Comparison of ENCODE assay signal across 10 mouse cellular contexts in the genomic region with DNA sequence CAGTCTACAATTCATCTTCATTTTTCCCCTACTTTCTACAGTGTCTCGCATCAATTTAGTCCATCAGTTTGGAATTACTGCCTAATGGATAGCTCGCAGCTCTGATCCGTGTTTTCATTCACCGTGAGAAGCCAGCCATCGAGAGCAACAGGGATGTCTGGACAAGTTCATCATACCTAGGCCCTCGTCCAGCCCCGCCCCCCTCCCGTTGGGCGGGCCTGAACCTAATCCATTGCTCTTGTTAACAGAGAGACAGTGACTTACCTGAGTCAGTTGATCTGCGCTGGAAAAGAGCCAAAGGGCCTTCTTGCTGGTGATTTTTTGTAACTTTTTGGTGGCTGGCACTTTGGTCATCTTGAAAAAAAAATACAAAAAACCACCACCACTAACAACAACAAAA. TPM values are rescaled to one million over a fixed set of nuclear protein-coding genes. Genes with fewer than 3 reads are reported as not detected.
DNase-seq lines count a peak whose midpoint lies in the region; ATAC-seq and TF ChIP-seq lines count a peak whose summit lies in the region.
"Had no signal": no experiment of that assay in that cellular context is flagged by ENCODE, and none has a peak within 500 bp of the region (broad histone marks: within the 10 kb centered on the region; RNA-seq: fewer than 3 reads in every experiment).

No protein-coding gene starts in this region.

- no peak overlapping the region for H3K4me3 ChIP-seq in heart, embryonic 13.5 days
- H3K4me3 ChIP-seq in neural tube, embryonic 12.5 days = no peak overlapping the region
- no peak overlapping the region for H3K4me3 ChIP-seq in midbrain, embryonic 11.5 days (ENCODE audit: low read depth, low read length)
- no peak overlapping the region for H3K4me3 ChIP-seq in stomach, postnatal 0 days (ENCODE audit: low read depth, low read length)

- no peaks in the 10 kb centered on the region for H3K36me3 ChIP-seq in heart, embryonic 13.5 days
- no peaks in the 10 kb centered on the region for H3K36me3 ChIP-seq in neural tube, embryonic 12.5 days
- H3K36me3 ChIP-seq in midbrain, embryonic 11.5 days (ENCODE audit: control insufficient read depth, insufficient read depth, low read length) = no peaks in the 10 kb centered on the region
- no peaks in the 10 kb centered on the region for H3K36me3 ChIP-seq in stomach, postnatal 0 days (ENCODE audit: control insufficient read depth, insufficient read depth, low read length)
- H3K36me3 ChIP-seq: lung, embryonic 15.5 days had no signal

- 54% methylated on average over 10 of the region's 10 CpGs for WGBS in heart, embryonic 13.5 days
- WGBS in neural tube, embryonic 12.5 days = 45% methylated on average over 10 of the region's 10 CpGs
- 37% methylated on average over 10 of the region's 10 CpGs for WGBS in midbrain, embryonic 11.5 days
- 42% methylated on average over 10 of the region's 10 CpGs for WGBS in stomach, postnatal 0 days

- H3K4me1 ChIP-seq in heart, embryonic 13.5 days = peaks cover 27% of the 10 kb centered on the region
- H3K4me1 ChIP-seq in neural tube, embryonic 12.5 days = peaks cover 22% of the 10 kb centered on the region
- H3K4me1 ChIP-seq in midbrain, embryonic 11.5 days (ENCODE audit: control insufficient read depth, insufficient read depth, low read length) = peaks cover 22% of the 10 kb centered on the region
- H3K4me1 ChIP-seq in stomach, postnatal 0 days (replicated peaks; ENCODE audit: control insufficient read depth, insufficient read depth) = peaks cover 3% of the 10 kb centered on the region; the same call in 1 of the 2 replicates

- H3K27me3 ChIP-seq in heart, embryonic 13.5 days (replicated peaks) = no peaks in the 10 kb centered on the region
- no peaks in the 10 kb centered on the region for H3K27me3 ChIP-seq in neural tube, embryonic 12.5 days (replicated peaks)
- H3K27me3 ChIP-seq in midbrain, embryonic 11.5 days (ENCODE audit: control insufficient read depth, insufficient read depth, low read length) = no peaks in the 10 kb centered on the region
- H3K27me3 ChIP-seq in stomach, postnatal 0 days (ENCODE audit: control insufficient read depth, insufficient read depth, low read length) = no peaks in the 10 kb centered on the region
- H3K27me3 ChIP-seq: lung, embryonic 15.5 days had no signal

- ATAC-seq in heart, embryonic 13.5 days (ENCODE audit: extremely low read depth, insufficient number of reproducible peaks, low FRiP score, low TSS enrichment) = no peak
- no peak for ATAC-seq in neural tube, embryonic 12.5 days (ENCODE audit: low FRiP score, low read depth)
- ATAC-seq in midbrain, embryonic 11.5 days (ENCODE audit: low FRiP score) = no peak
- ATAC-seq in stomach, postnatal 0 days (ENCODE audit: low FRiP score, low TSS enrichment) = no peak
- ATAC-seq: inflammation-experienced regulatory T-cells, adult 6 months had no signal

- H3K4me2 ChIP-seq in heart, embryonic 13.5 days = peak overlapping the region; percentile 70
- 0 out of 2 replicates have a peak overlapping the region, but pooled peaks have one; percentile 49 for H3K4me2 ChIP-seq in neural tube, embryonic 12.5 days (replicated peaks)
- H3K4me2 ChIP-seq in midbrain, embryonic 11.5 days = peak overlapping the region; percentile 43
- H3K4me2 ChIP-seq in stomach, postnatal 0 days (replicated peaks; ENCODE audit: low read depth) = peak overlapping the region; percentile 52

- TF ChIP-seq EP300 in stomach, postnatal 0 days (optimal IDR thresholded peaks at IDR 0.05) = no peak

- H3K27ac ChIP-seq in heart, embryonic 13.5 days (replicated peaks) = no peak overlapping the region
- H3K27ac ChIP-seq in neural tube, embryonic 12.5 days = no peak overlapping the region
- no peak overlapping the region for H3K27ac ChIP-seq in midbrain, embryonic 11.5 days (ENCODE audit: low read depth, low read length)
- no peak overlapping the region for H3K27ac ChIP-seq in stomach, postnatal 0 days (replicated peaks)
- H3K27ac ChIP-seq: lung, embryonic 15.5 days had no signal

- H3K9ac ChIP-seq in heart, embryonic 13.5 days = 0 out of 2 replicates have a peak overlapping the region, but pooled peaks have one; percentile 14
- no peak overlapping the region for H3K9ac ChIP-seq in neural tube, embryonic 12.5 days
- H3K9ac ChIP-seq in midbrain, embryonic 11.5 days (ENCODE audit: low read length) = no peak overlapping the region; the same call in 1 of the 2 replicates
- H3K9ac ChIP-seq in stomach, postnatal 0 days (ENCODE audit: low read length) = no peak overlapping the region
- H3K9ac ChIP-seq: lung, embryonic 15.5 days had no signal

- 0 out of 2 replicates have a peak, but pooled peaks cover 3% of the 10 kb centered on the region for H3K9me3 ChIP-seq in heart, embryonic 13.5 days
- H3K9me3 ChIP-seq in neural tube, embryonic 12.5 days = no peaks in the 10 kb centered on the region
- no peaks in the 10 kb centered on the region for H3K9me3 ChIP-seq in midbrain, embryonic 11.5 days (ENCODE audit: control insufficient read depth, low read length)
- no peaks in the 10 kb centered on the region for H3K9me3 ChIP-seq in stomach, postnatal 0 days (ENCODE audit: control insufficient read depth, low read length)
- H3K9me3 ChIP-seq: lung, embryonic 15.5 days had no signal

- TF ChIP-seq CTCF in stomach, postnatal 0 days (IDR thresholded peaks at IDR 0.05; ENCODE audit: low read depth) = no peak

- DNase-seq in heart, adult 9 months (ENCODE audit: low spot score in 2 of 2) = no peak
- no peak for DNase-seq in neural tube, embryonic 10.5 days (ENCODE audit: extremely low spot score, low spot score)
- DNase-seq in midbrain, embryonic 11.5 days (ENCODE audit: low spot score, missing footprints) = no peak
- no peak for DNase-seq in stomach, postnatal 0 days (ENCODE audit: low spot score)
- DNase-seq in ovary, postnatal 14 days (ENCODE audit: low spot score) = no peak
- DNase-seq in retina, embryonic 14.5 days (ENCODE audit: low spot score) = no peak

RNA-seq across cellular contexts. Expression of gene Ccdc60, which starts 0.6 kb away (rescaled TPM):
- 0.37 and 0.59 TPM in 2 replicates for polyA plus RNA-seq in heart, embryonic 13.5 days (2015; fragmentation: Nextera tagmentation; extraction: Ambion mirVana)
- polyA plus RNA-seq in neural tube, embryonic 12.5 days (2016; fragmentation: Nextera tagmentation; extraction: Ambion mirVana) = 0.89 TPM in 2 replicates
- polyA plus RNA-seq in midbrain, embryonic 11.5 days (2014; fragmentation: Nextera tagmentation; extraction: Ambion mirVana) = 1.9 and 2.7 TPM in 2 replicates
- polyA plus RNA-seq in stomach, postnatal 0 days (2015; fragmentation: Nextera tagmentation; extraction: Ambion mirVana) = 1.3 and 1.4 TPM in 2 replicates
